ENCODE assay signal across 30 mouse cellular contexts in genomic region chrX:11597548-11597947, GRCm38 (mm10).
DNase-seq lines count a peak whose midpoint lies in the region; ATAC-seq and TF ChIP-seq lines count a peak whose summit lies in the region.
"Had no signal": no experiment of that assay in that cellular context is flagged by ENCODE, and none has a peak within 500 bp of the region (broad histone marks: within the 10 kb centered on the region; RNA-seq: fewer than 3 reads in every experiment).

No protein-coding gene starts in this region.

- H3K27ac ChIP-seq in forebrain, postnatal 0 days (ENCODE audit: low read depth, low read length), result no peak overlapping the region
- H3K27ac ChIP-seq in forebrain, embryonic 12.5 days, result no peak overlapping the region
- H3K27ac ChIP-seq: forebrain, embryonic 15.5 days; gastrocnemius, adult 2 months; hindbrain, embryonic 12.5 days; hindbrain, postnatal 0 days; limb, embryonic 13.5 days; lung, embryonic 15.5 days; midbrain, embryonic 10.5 days; midbrain, embryonic 15.5 days; neural tube, embryonic 15.5 days had no signal

- H3K4me1 ChIP-seq in forebrain, postnatal 0 days (ENCODE audit: insufficient read depth), result no peaks in the 10 kb centered on the region
- no peaks in the 10 kb centered on the region for H3K4me1 ChIP-seq in forebrain, embryonic 12.5 days
- H3K4me1 ChIP-seq: forebrain, embryonic 15.5 days; hindbrain, embryonic 12.5 days; limb, embryonic 13.5 days; lung, embryonic 15.5 days; midbrain, embryonic 10.5 days; midbrain, embryonic 15.5 days; neural tube, embryonic 15.5 days had no signal

- 65% methylated on average over 7 of the region's 7 CpGs for WGBS in forebrain, postnatal 0 days
- WGBS in forebrain, embryonic 12.5 days, result 80% methylated on average over 7 of the region's 7 CpGs

- no peak overlapping the region for H3K9ac ChIP-seq in forebrain, postnatal 0 days
- no peak overlapping the region for H3K9ac ChIP-seq in forebrain, embryonic 12.5 days
- H3K9ac ChIP-seq: forebrain, embryonic 15.5 days; hindbrain, embryonic 12.5 days; limb, embryonic 13.5 days; lung, embryonic 15.5 days; midbrain, embryonic 15.5 days; neural tube, embryonic 15.5 days had no signal

- H3K36me3 ChIP-seq in forebrain, postnatal 0 days (ENCODE audit: insufficient read depth), result no peaks in the 10 kb centered on the region
- no peaks in the 10 kb centered on the region for H3K36me3 ChIP-seq in forebrain, embryonic 12.5 days (replicated peaks)
- H3K36me3 ChIP-seq: forebrain, embryonic 15.5 days; hindbrain, embryonic 12.5 days; limb, embryonic 13.5 days; lung, embryonic 15.5 days; midbrain, embryonic 10.5 days; midbrain, embryonic 15.5 days; neural tube, embryonic 15.5 days had no signal

- ATAC-seq in forebrain, postnatal 0 days, result 0 out of 2 replicates have a peak, but pooled peaks have one; percentile 27
- no peak for ATAC-seq in forebrain, embryonic 12.5 days (ENCODE audit: low FRiP score)
- ATAC-seq: forebrain, embryonic 15.5 days; hindbrain, postnatal 0 days; intestine, embryonic 16.5 days; midbrain, embryonic 15.5 days had no signal

- intact Hi-C loops in left cerebral cortex, postnatal 4 days (cut with DNase I), result no loop called here

- no peaks in the 10 kb centered on the region for H3K9me3 ChIP-seq in forebrain, postnatal 0 days (ENCODE audit: low read length)
- H3K9me3 ChIP-seq in forebrain, embryonic 12.5 days, result no peaks in the 10 kb centered on the region
- H3K9me3 ChIP-seq: forebrain, embryonic 15.5 days; hindbrain, embryonic 12.5 days; limb, embryonic 13.5 days; lung, embryonic 15.5 days; midbrain, embryonic 10.5 days; midbrain, embryonic 15.5 days; neural tube, embryonic 15.5 days had no signal

- H3K27me3 ChIP-seq in forebrain, postnatal 0 days (ENCODE audit: insufficient read depth, low read length), result no peaks in the 10 kb centered on the region
- H3K27me3 ChIP-seq in forebrain, embryonic 12.5 days, result peaks cover 11% of the 10 kb centered on the region
- H3K27me3 ChIP-seq: forebrain, embryonic 15.5 days; lung, embryonic 15.5 days; midbrain, embryonic 15.5 days; neural tube, embryonic 15.5 days had no signal

- no peak overlapping the region for H3K4me2 ChIP-seq in forebrain, postnatal 0 days (ENCODE audit: low read depth)
- H3K4me2 ChIP-seq in forebrain, embryonic 12.5 days, result no peak overlapping the region
- H3K4me2 ChIP-seq: forebrain, embryonic 15.5 days; heart, embryonic 11.5 days; hindbrain, embryonic 12.5 days; limb, embryonic 13.5 days; liver, embryonic 11.5 days; lung, embryonic 15.5 days; midbrain, embryonic 15.5 days; neural tube, embryonic 15.5 days had no signal

- TF ChIP-seq CTCF in forebrain, postnatal 0 days (IDR thresholded peaks at IDR 0.05; ENCODE audit: low read depth), result no peak

- DNase-seq in forebrain, postnatal 0 days, result no peak
- DNase-seq in left cerebral cortex, adult 18-20 months (ENCODE audit: low spot score in 2 of 2), result peak; percentile 11 to 13
- DNase-seq in left cerebral cortex, adult 11 months (ENCODE audit: low spot score), result no peak
- DNase-seq in brain, adult 2 months (ENCODE audit: low read depth, low spot score), result peak; percentile 40
- DNase-seq in left cerebral cortex, postnatal 4 days, result peak; percentile 27
- DNase-seq in urinary bladder, postnatal 14 days (ENCODE audit: low spot score), result no peak
- DNase-seq: adrenal gland, postnatal 25 days; cerebellum, adult 8-10 months; cerebellum, postnatal 36 days; gastrocnemius, adult 2 months; gastrocnemius, postnatal 36 days; heart, adult 18-20 months; heart, postnatal 36 days; kidney, postnatal 25 days; retina, postnatal 1 day; spleen, adult 18-20 months; thymus, adult 18-20 months; thymus, postnatal 25 days had no signal

- no peak overlapping the region for H3K4me3 ChIP-seq in forebrain, postnatal 0 days (ENCODE audit: low read depth, low read length)
- no peak overlapping the region for H3K4me3 ChIP-seq in forebrain, embryonic 12.5 days (replicated peaks)
- H3K4me3 ChIP-seq: forebrain, embryonic 15.5 days; gastrocnemius, adult 2 months; hindbrain, embryonic 12.5 days; limb, embryonic 13.5 days; lung, embryonic 15.5 days; midbrain, embryonic 10.5 days; midbrain, embryonic 15.5 days; neural tube, embryonic 15.5 days had no signal

Comparison
In these comparisons a context has a peak if more than half of its experiments do, and no peak if none do; other contexts are left out.
1. DNase-seq: peak in left cerebral cortex, adult 18-20 months (2 of 2), brain, adult 2 months (single experiment) and left cerebral cortex, postnatal 4 days (single experiment); none in forebrain, postnatal 0 days (single experiment), left cerebral cortex, adult 11 months (single experiment) and urinary bladder, postnatal 14 days (single experiment).